Mouse (Mus musculus) left cerebral cortex, postnatal 25 days (tissue): ENCODE results near the gene Ano4. TPM values are rescaled to one million over a fixed set of nuclear protein-coding genes. Genes with fewer than 3 reads are reported as not detected.

Experiments
- DNase-seq, 2 experiments: peaks; one replicate each; pipeline ENCODE4 v3.0.0; 2022; ENCODE audit warnings: low spot score in 2 of 2, mixed read lengths in 1 of 2
- intact Hi-C: fragments of 180-260 bp; cut with DNase I; formaldehyde crosslinking; loops from one replicate; pipeline ENCODE4 v1.15.1; 2025
- total RNA-seq, 2 experiments: library from RNA; stranded (reverse); gene quantifications; 2 replicates each; pipeline ENCODE4 v1.2.3; 2021

Gene Ano4
- total RNA-seq: 10 to 100 TPM; 18.6 to 20.9 TPM

GRCm38 (mm10) chr10:89344491-89345195, at the start of gene Ano4:
Gene Ano4, minus strand, starts transcription at chr10:89344762.
- intact Hi-C loops: no loop called here
- peak; percentile 23 to 53 for DNase-seq

GRCm38 (mm10) chr10:89392687-89393086, 48.1 kb upstream of the Ano4 start:
- intact Hi-C loops: no loop called here
- DNase-seq: no peak

GRCm38 (mm10) chr10:89391571-89392163, 47.1 kb upstream of the Ano4 start:
- intact Hi-C loops: no loop called here
- peak in 1 of 2 experiments; percentile 19 for DNase-seq

- intact Hi-C loops: no loop called here
- no peak for DNase-seq
These were observed 41.9 kb upstream of the Ano4 start for GRCm38 (mm10) chr10:89386461-89386860.

- intact Hi-C loops: loop anchor here (2.0 kb wide), 1 partner anchor 57 kb away; no protein-coding TSS in a partner anchor
- peak; percentile 58 to 64 for DNase-seq
These were observed 38.9 kb upstream of the Ano4 start for GRCm38 (mm10) chr10:89383462-89383861.

GRCm38 (mm10) chr10:89377750-89378149, 33.2 kb upstream of the Ano4 start:
- intact Hi-C loops: no loop called here
- no peak for DNase-seq

GRCm38 (mm10) chr10:89370051-89370450, 25.5 kb upstream of the Ano4 start:
- intact Hi-C loops: no loop called here
- DNase-seq: no peak

GRCm38 (mm10) chr10:89358933-89359332, 14.4 kb upstream of the Ano4 start:
- DNase-seq: no peak
- intact Hi-C loops: no loop called here

GRCm38 (mm10) chr10:89354639-89355038, 10.1 kb upstream of the Ano4 start:
- DNase-seq: no peak
- intact Hi-C loops: no loop called here

GRCm38 (mm10) chr10:89351416-89351815, 6.9 kb upstream of the Ano4 start:
- intact Hi-C loops: no loop called here
- DNase-seq: no peak

- intact Hi-C loops: no loop called here
These were observed 1.0 kb upstream of the Ano4 start for GRCm38 (mm10) chr10:89345606-89346005.

GRCm38 (mm10) chr10:89345196-89345533, 603 bp upstream of the Ano4 start:
- peak in 1 of 2 experiments; percentile 19 for DNase-seq
- intact Hi-C loops: no loop called here

More at GRCm38 (mm10) chr10:89345606-89346005, 1.0 kb upstream of the Ano4 start:
- no peak for DNase-seq

- DNase-seq: no peak
- intact Hi-C loops: no loop called here
These were observed 451 bp downstream of the Ano4 start for GRCm38 (mm10) chr10:89344132-89344490.

- peak in 1 of 2 experiments; percentile 39 for DNase-seq
- intact Hi-C loops: no loop called here
These were observed 846 bp downstream of the Ano4 start for GRCm38 (mm10) chr10:89343716-89344115.

- intact Hi-C loops: no loop called here
- DNase-seq: no peak
These were observed 14.3 kb downstream of the Ano4 start for GRCm38 (mm10) chr10:89330261-89330660.

- no peak for DNase-seq
- intact Hi-C loops: loop anchor here (5.0 kb wide), 1 partner anchor 112 kb away; the partner anchor contains the start of gene Gas2l3
These were observed 14.8 kb downstream of the Ano4 start for GRCm38 (mm10) chr10:89329806-89330205.

- no peak for DNase-seq
- intact Hi-C loops: loop anchor here (5.0 kb wide), 1 partner anchor 113 kb away; the partner anchor contains the start of gene Gas2l3
These were observed 15.7 kb downstream of the Ano4 start for GRCm38 (mm10) chr10:89328876-89329275.

- DNase-seq: peak; percentile 73 to 89
- intact Hi-C loops: loop anchor here (1.0 to 5.0 kb wide), 4 partner anchors 56 to 303 kb away; partner anchors contain the start of gene Gas2l3
These were observed 17.5 kb downstream of the Ano4 start for GRCm38 (mm10) chr10:89327004-89327511.

GRCm38 (mm10) chr10:89326383-89326782, 18.2 kb downstream of the Ano4 start:
- DNase-seq: no peak
- intact Hi-C loops: loop anchor here (2.0 to 5.0 kb wide), 3 partner anchors 56 to 136 kb away; partner anchors contain the start of gene Gas2l3

GRCm38 (mm10) chr10:89307566-89307965, 37.0 kb downstream of the Ano4 start:
- DNase-seq: peak in 1 of 2 experiments; percentile 7
- intact Hi-C loops: no loop called here

- DNase-seq: no peak
These were observed 44.2 kb downstream of the Ano4 start for GRCm38 (mm10) chr10:89300346-89300745.

More at GRCm38 (mm10) chr10:89300346-89300745, 44.2 kb downstream of the Ano4 start:
- intact Hi-C loops: no loop called here
